Mouse (Mus musculus) forebrain, embryonic 16.5 days (tissue): ENCODE results near the gene Cdkn1c. TPM values are rescaled to one million over a fixed set of nuclear protein-coding genes. Genes with fewer than 3 reads are reported as not detected.

Experiments used
- polyA plus RNA-seq: library from polyadenylated mRNA; unstranded; fragments of >200 nt; fragmentation: Nextera tagmentation; extraction: Ambion mirVana; gene quantifications from 2 replicates; pipeline ENCODE4 v1.2.1, GENCODE M21; 2015

Gene Cdkn1c
- polyA plus RNA-seq, 1 experiment from 2014 or later = 96.6 TPM

Other genes with a start within 250 kb of the Cdkn1c start
- 0.42 and 0.54 TPM in 2 replicates for gene Slc22a18, start 12.7 kb upstream of the Cdkn1c start, polyA plus RNA-seq
- 0.57 TPM in 1 of 2 replicates, not detected in the other for gene Phlda2, start 42.1 kb upstream of the Cdkn1c start, polyA plus RNA-seq
- 361 and 363 TPM in 2 replicates for gene Nap1l4, start 88.1 kb upstream of the Cdkn1c start, polyA plus RNA-seq
- 80.5 and 89.3 TPM in 2 replicates for gene Cars, start 139.0 kb upstream of the Cdkn1c start, polyA plus RNA-seq
- 0.15 TPM in 1 of 2 replicates, not detected in the other for gene Tnfrsf26, start 167.7 kb upstream of the Cdkn1c start, polyA plus RNA-seq
- 3.9 and 4.0 TPM in 2 replicates for gene Tnfrsf22, start 188.6 kb upstream of the Cdkn1c start, polyA plus RNA-seq
- 0.61 and 0.76 TPM in 2 replicates for gene Tnfrsf23, start 224.8 kb upstream of the Cdkn1c start, polyA plus RNA-seq